Mouse (Mus musculus): ENCODE results near the gene 9130230L23Rik. TPM values are rescaled to one million over a fixed set of nuclear protein-coding genes. Genes with fewer than 3 reads are reported as not detected.

9130230L23Rik gene
- total and polyA plus RNA-seq, 3 experiments: 0.22 TPM; not detected in 2

DNA sequence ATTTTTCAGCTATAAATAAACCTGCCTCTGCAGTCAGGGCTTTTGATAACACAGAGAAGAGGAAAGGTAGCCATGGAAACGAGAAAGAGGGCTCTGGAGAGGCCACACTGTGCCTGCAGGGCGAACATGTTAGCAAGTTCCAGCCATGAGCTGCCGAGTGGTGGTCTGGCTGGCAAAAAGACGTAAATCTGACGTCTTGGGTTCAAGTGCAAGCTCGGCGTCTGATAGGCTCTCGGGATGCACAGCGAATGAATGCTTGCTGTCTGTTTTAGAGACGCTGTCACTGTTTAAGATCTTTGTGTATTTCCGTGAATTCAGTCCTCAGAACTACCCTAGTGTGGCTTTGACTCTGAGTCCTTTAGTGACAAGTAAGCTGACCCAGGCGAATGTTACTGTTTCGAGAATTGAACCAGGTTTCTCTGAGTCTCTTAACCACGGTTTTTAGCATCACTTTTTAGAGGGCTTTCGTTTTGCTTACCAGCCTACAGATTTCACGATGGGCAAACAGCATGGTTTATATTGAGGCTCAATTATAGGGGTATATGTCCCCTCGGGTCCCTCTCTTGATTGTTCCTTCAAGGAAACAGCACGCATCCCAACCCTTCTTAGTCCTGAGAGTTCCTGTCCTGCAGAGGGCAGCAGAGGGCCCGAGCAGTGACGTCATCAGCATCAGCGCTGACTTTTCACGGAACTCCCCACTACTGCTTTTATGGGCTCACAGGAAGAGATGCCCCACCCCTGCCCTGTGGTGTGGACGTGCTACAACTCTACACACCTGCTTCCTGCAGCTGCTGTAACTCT is 48.5 kb downstream of the 9130230L23Rik start (continued):
- TF ChIP-seq TAL1 (IDR thresholded peaks at IDR 0.05; ENCODE audit: low read length) (no peak), MAZ (IDR thresholded peaks at IDR 0.05; ENCODE audit: low read depth, low read length) (peak; percentile 51; the same call in 1 of the 2 replicates), MAFK (IDR thresholded peaks at IDR 0.05; ENCODE audit: borderline replicate concordance, low read depth, low read length) (0 out of 2 replicates have a peak, but pooled peaks have one; percentile 50), NRF1 (IDR thresholded peaks at IDR 0.05; ENCODE audit: insufficient read depth, low read depth, low read length, poor library complexity, severe bottlenecking) (no peak), RCOR1 (IDR thresholded peaks at IDR 0.05; ENCODE audit: low read depth, low read length) (0 out of 2 replicates have a peak, but pooled peaks have one; percentile 37)

- Histone ChIP-seq H3K9me3 (replicated peaks; ENCODE audit: insufficient read depth, low read length) (no peaks in the 10 kb centered on the region), H3K27ac (ENCODE audit: control insufficient read depth, low read depth, low read length) (peak overlapping the region; percentile 95), H3K36me3 (ENCODE audit: control insufficient read depth in 1 of 2, insufficient read depth in 2 of 2, low read length in 2 of 2) (peaks cover 0 to 10% of the 10 kb centered on the region in 2 experiments; a peak in 2 of 4 replicates), H3K4me1 (ENCODE audit: control insufficient read depth in 1 of 2, insufficient read depth in 2 of 2, low read length in 2 of 2) (peaks cover 0 to 13% of the 10 kb centered on the region in 2 experiments; a peak in 2 of 4 replicates), H3K27me3 (ENCODE audit: control insufficient read depth in 1 of 2, insufficient read depth in 2 of 2, low read length in 2 of 2) (no peaks in the 10 kb centered on the region), H3K4me3 (ENCODE audit: control insufficient read depth in 1 of 2, insufficient read depth in 1 of 2, low read depth in 2 of 2, low read length in 2 of 2) (peak overlapping the region; percentile 39 to 69), H3K79me2 (ENCODE audit: control insufficient read depth, insufficient read depth, low read length, poor library complexity) (no peaks in the 10 kb centered on the region; the same call in 1 of the 2 replicates), H3K9ac (ENCODE audit: control insufficient read depth, low read depth, low read length, poor library complexity, severe bottlenecking) (peak overlapping the region; percentile 83)
- DNase-seq (ENCODE audit: low read depth, low spot score): peak; percentile 60
- TF ChIP-seq TCF12 (IDR thresholded peaks at IDR 0.05; ENCODE audit: low read depth, low read length) (no peak), BHLHE40 (IDR thresholded peaks at IDR 0.05; ENCODE audit: borderline replicate concordance, low read depth, low read length) (no peak), NELFE (IDR thresholded peaks at IDR 0.05; ENCODE audit: low read depth, low read length) (peak; percentile 32; the same call in 1 of the 2 replicates), ETS1 (IDR thresholded peaks at IDR 0.05; ENCODE audit: low read depth, low read length) (no peak), EP300 (IDR thresholded peaks at IDR 0.05; ENCODE audit: low read depth in 1 of 2, low read length in 2 of 2) (peak in 1 of 2 experiments; percentile 5; a peak in 1 of 4 replicates), CTCF (IDR thresholded peaks at IDR 0.05 in 2 of 3, conservative IDR thresholded peaks at IDR 0.05 in 1 of 3; ENCODE audit: control insufficient read depth in 1 of 3, insufficient read depth in 1 of 3, low read depth in 2 of 3, low read length in 3 of 3, poor library complexity in 1 of 3, severe bottlenecking in 1 of 3) (no peak), POLR2A (IDR thresholded peaks at IDR 0.05; ENCODE audit: control insufficient read depth in 1 of 2, insufficient read depth in 1 of 2, low read depth in 1 of 2, low read length in 2 of 2, poor library complexity in 1 of 2) (no peak), ZMIZ1 (IDR thresholded peaks at IDR 0.05; ENCODE audit: low read depth, low read length) (no peak), SIN3A (IDR thresholded peaks at IDR 0.05; ENCODE audit: low read length) (no peak; the same call in 1 of the 2 replicates), E2F4 (IDR thresholded peaks at IDR 0.05; ENCODE audit: borderline replicate concordance, low read depth, low read length) (no peak), SMC3 (IDR thresholded peaks at IDR 0.05; ENCODE audit: low read depth, low read length) (0 out of 2 replicates have a peak, but pooled peaks have one; percentile 19), ZNF384 (IDR thresholded peaks at IDR 0.05; ENCODE audit: low read depth, low read length) (peak; percentile 93), GATA1 (IDR thresholded peaks at IDR 0.05; ENCODE audit: low read depth, low read length) (no peak), MYC (IDR thresholded peaks at IDR 0.05; ENCODE audit: low read depth, low read length) (no peak), MEF2A (IDR thresholded peaks at IDR 0.05; ENCODE audit: extremely low read depth, insufficient replicate concordance, low read depth, low read length, poor library complexity, severe bottlenecking) (no peak), HCFC1 (IDR thresholded peaks at IDR 0.05; ENCODE audit: low read depth, low read length) (0 out of 2 replicates have a peak, but pooled peaks have one; percentile 19)
Measured at GRCm38 (mm10) chr5:65954130-65955080, 49.7 kb downstream of the 9130230L23Rik start.

Data from MEL (cell line).